Mouse (Mus musculus) T-helper 2 cell (primary cell): Measurements from ENCODE around the gene Nt5c3.

Source experiments
- in situ Hi-C: fragments of 300-600 bp; cut with MboI, MseI; formaldehyde crosslinking; loops from one replicate; pipeline ENCODE4 v1.15.1; 2025; ENCODE audit warnings: high pct_unique_total_duplicates

The Nt5c3 gene

GRCm38 (mm10) chr6:56923726-56924707 lies at the start of gene Nt5c3, which contains the start of gene Vmn1r4:
Gene Nt5c3 (minus strand): TSS chr6:56923932.
Gene Vmn1r4 (plus strand): TSS chr6:56924015.
- in situ Hi-C loops, result loop anchor here (5.0 to 10.0 kb wide), 2 partner anchors 212 to 611 kb away; partner anchors contain the start of genes Avl9 and Ppm1k

- in situ Hi-C loops, result loop anchor here (10.0 kb wide), 1 partner anchor 865 kb away; no protein-coding TSS in a partner anchor
Observed at GRCm38 (mm10) chr6:56969973-56970372, 46.2 kb upstream of the Nt5c3 start, which contains the start of gene Vmn1r5. Gene Vmn1r5 (plus strand): TSS chr6:56970273.

- in situ Hi-C loops, result no loop called here
Observed at GRCm38 (mm10) chr6:56956436-56956835, 32.7 kb upstream of the Nt5c3 start.

GRCm38 (mm10) chr6:56934366-56934765 lies 10.6 kb upstream of the Nt5c3 start:
- in situ Hi-C loops, result no loop called here

GRCm38 (mm10) chr6:56932464-56932863 lies 8.7 kb upstream of the Nt5c3 start:
- in situ Hi-C loops, result no loop called here

GRCm38 (mm10) chr6:56931648-56932415 lies 8.1 kb upstream of the Nt5c3 start:
- in situ Hi-C loops, result no loop called here

GRCm38 (mm10) chr6:56923331-56923725 lies 404 bp downstream of the Nt5c3 start:
- in situ Hi-C loops, result loop anchor here (5.0 to 10.0 kb wide), 2 partner anchors 211 to 611 kb away; partner anchors contain the start of genes Avl9 and Ppm1k

GRCm38 (mm10) chr6:56920222-56921092 lies 3.3 kb downstream of the Nt5c3 start:
- in situ Hi-C loops, result loop anchor here (5.0 to 10.0 kb wide), 2 partner anchors 208 to 614 kb away; partner anchors contain the start of genes Avl9 and Ppm1k

GRCm38 (mm10) chr6:56919330-56920044 lies 4.2 kb downstream of the Nt5c3 start:
- in situ Hi-C loops, result loop anchor here (5.0 to 10.0 kb wide), 2 partner anchors 207 to 615 kb away; partner anchors contain the start of genes Avl9 and Ppm1k

- in situ Hi-C loops, result no loop called here
Observed at GRCm38 (mm10) chr6:56917578-56918368, 6.0 kb downstream of the Nt5c3 start.

GRCm38 (mm10) chr6:56916279-56916678 lies 7.5 kb downstream of the Nt5c3 start:
- in situ Hi-C loops, result no loop called here

GRCm38 (mm10) chr6:56913092-56913858 lies 10.5 kb downstream of the Nt5c3 start:
- in situ Hi-C loops, result no loop called here

- in situ Hi-C loops, result no loop called here
Observed at GRCm38 (mm10) chr6:56910910-56911309, 12.8 kb downstream of the Nt5c3 start.

GRCm38 (mm10) chr6:56908912-56909311 lies 14.8 kb downstream of the Nt5c3 start:
- in situ Hi-C loops, result no loop called here

- in situ Hi-C loops, result no loop called here
Observed at GRCm38 (mm10) chr6:56908397-56908796, 15.3 kb downstream of the Nt5c3 start.

GRCm38 (mm10) chr6:56907973-56908372 lies 15.8 kb downstream of the Nt5c3 start:
- in situ Hi-C loops, result no loop called here

- in situ Hi-C loops, result no loop called here
Observed at GRCm38 (mm10) chr6:56906121-56906846, 17.4 kb downstream of the Nt5c3 start.

- in situ Hi-C loops, result no loop called here
Observed at GRCm38 (mm10) chr6:56905486-56905885, 18.2 kb downstream of the Nt5c3 start.
